Mouse (Mus musculus): ENCODE measurements around the gene Pitpnb.

- TF ChIP-seq TAL1 (IDR thresholded peaks at IDR 0.05; ENCODE audit: low read length) (no peak), GATA1 (IDR thresholded peaks at IDR 0.05; ENCODE audit: low read length) (no peak)
Observed at GRCm38 (mm10) chr5:111395771-111396170, 65.2 kb downstream of the Pitpnb start.

Measured in erythroblast, embryonic 14.5 days (primary cell).